Mouse (Mus musculus) kidney, postnatal 0 days (tissue): Measurements from ENCODE around the gene Gm49340. TPM values are rescaled to one million over a fixed set of nuclear protein-coding genes. Genes with fewer than 3 reads are reported as not detected.

ENCODE experiments used
- ATAC-seq: fragments of 200-750 bp; cut with Nextera tagmentation; replicated peaks from 2 replicates; pipeline ENCODE4 v1.8.0; 2017; ENCODE audit warnings: low read depth, moderate number of reproducible peaks, moderate TSS enrichment, moderate library complexity; ENCODE audit not compliant: low FRiP score
- DNase-seq: peaks from one replicate; pipeline ENCODE4 v3.0.0-alpha.2; 2016; ENCODE audit warnings: low spot score
- H3K27ac ChIP-seq: fragments of 300-500 bp; sonication (generic); 2 replicates; pipeline ENCODE4 v1.5.1; 2014; ENCODE audit warnings: mild to moderate bottlenecking
- H3K27me3 ChIP-seq: fragments of 300-500 bp; sonication (generic); 2 replicates; pipeline ENCODE4 v1.6.1; 2014; ENCODE audit warnings: low read length, mixed read lengths; ENCODE audit not compliant: insufficient read depth
- H3K36me3 ChIP-seq: fragments of 300-500 bp; sonication (generic); 2 replicates; pipeline ENCODE4 v1.6.1; 2014; ENCODE audit warnings: low read length, mixed read lengths; ENCODE audit not compliant: insufficient read depth
- H3K4me1 ChIP-seq: fragments of 300-500 bp; sonication (generic); replicated peaks from 2 replicates; pipeline ENCODE4 v1.6.1; 2014; ENCODE audit warnings: antibody characterized with exemption, low read length, mixed read lengths; ENCODE audit not compliant: insufficient read depth
- H3K4me2 ChIP-seq: fragments of 300-500 bp; sonication (generic); 2 replicates; pipeline ENCODE4 v1.6.1; 2014; ENCODE audit warnings: mild to moderate bottlenecking, low read length, moderate library complexity, mixed read lengths
- H3K4me3 ChIP-seq: fragments of 300-500 bp; sonication (generic); replicated peaks from 2 replicates; pipeline ENCODE4 v1.5.1; 2014; ENCODE audit warnings: low read depth, low read length
- H3K9ac ChIP-seq: fragments of 300-500 bp; sonication (generic); 2 replicates; pipeline ENCODE4 v1.6.1; 2014; ENCODE audit warnings: low read depth, low read length
- H3K9me3 ChIP-seq: fragments of 300-500 bp; sonication (generic); replicated peaks from 2 replicates; pipeline ENCODE4 v1.6.1; 2016; ENCODE audit warnings: low read length, inconsistent platforms, mixed read lengths
- CTCF ChIP-seq: IDR thresholded peaks from 2 replicates; pipeline ENCODE4 v1.5.1; 2016; ENCODE audit warnings: antibody characterized with exemption, low read depth, mild to moderate bottlenecking, moderate library complexity
- WGBS: fragments of 180-500 bp; shearing (Covaris S2); extraction: QIAGEN DNeasy Blood & Tissue Kit; methylation state at CpG from one replicate; pipeline ENCODE4 v1.1.7; 2014; 5-methylcytosine and 5-hydroxymethylcytosine counted together
- polyA plus RNA-seq: library from polyadenylated mRNA; unstranded; fragments of >200 nt; fragmentation: Nextera tagmentation; extraction: Ambion mirVana; gene quantifications from 2 replicates; pipeline ENCODE4 v1.2.1, GENCODE M21; 2015

The Gm49340 gene
- polyA plus RNA-seq, 1 experiment from 2014 or later, result not detected

- Histone ChIP-seq H3K4me1 (no peaks in the 10 kb centered on the region), H3K9me3 (no peaks in the 10 kb centered on the region), H3K27me3 (no peaks in the 10 kb centered on the region), H3K4me2 (no peak overlapping the region), H3K36me3 (no peaks in the 10 kb centered on the region), H3K4me3 (no peak overlapping the region), H3K27ac (0 out of 2 replicates have a peak overlapping the region, but pooled peaks have one; percentile 64), H3K9ac (no peak overlapping the region)
- TF ChIP-seq CTCF, result no peak
- ATAC-seq, result no peak
- 50% methylated on average over 4 of the region's 4 CpGs for WGBS
- DNase-seq, result peak; percentile 9
These were observed 2.2 kb upstream of the Gm49340 start for GRCm38 (mm10) chr11:73327361-73327760.

GRCm38 (mm10) chr11:73333357-73333756, 3.8 kb downstream of the Gm49340 start:
- DNase-seq (no peak), ATAC-seq (no peak)
- H3K4me2 ChIP-seq, result no peak overlapping the region
- WGBS, result 73% methylated on average over 2 of the region's 2 CpGs
- TF ChIP-seq CTCF, result no peak
- H3K27me3 ChIP-seq, result no peaks in the 10 kb centered on the region
- H3K9me3 ChIP-seq, result no peaks in the 10 kb centered on the region
- no peak overlapping the region for H3K4me3 ChIP-seq
- no peak overlapping the region for H3K27ac ChIP-seq
- no peak overlapping the region for H3K9ac ChIP-seq
- H3K36me3 ChIP-seq, result no peaks in the 10 kb centered on the region
- no peaks in the 10 kb centered on the region for H3K4me1 ChIP-seq

- H3K9me3 ChIP-seq, result no peaks in the 10 kb centered on the region
- H3K4me3 ChIP-seq, result no peak overlapping the region
- WGBS, result 79% methylated on average over 4 of the region's 4 CpGs
- H3K27ac ChIP-seq, result no peak overlapping the region
- H3K4me2 ChIP-seq, result no peak overlapping the region
- no peaks in the 10 kb centered on the region for H3K4me1 ChIP-seq
- H3K27me3 ChIP-seq, result no peaks in the 10 kb centered on the region
- H3K36me3 ChIP-seq, result no peaks in the 10 kb centered on the region
- DNase-seq (no peak), ATAC-seq (no peak)
- no peak for TF ChIP-seq CTCF
- H3K9ac ChIP-seq, result no peak overlapping the region
These were observed 7.4 kb downstream of the Gm49340 start for GRCm38 (mm10) chr11:73336919-73337318.

GRCm38 (mm10) chr11:73350483-73350882, 20.9 kb downstream of the Gm49340 start, which contains the start of gene Olfr20:
TSS of gene Olfr20 (plus strand) at chr11:73350783.
- no peaks in the 10 kb centered on the region for H3K9me3 ChIP-seq
- no peak for ATAC-seq
- no peak within 1 kb of the TSS for H3K27ac ChIP-seq
- H3K4me1 ChIP-seq, result no peaks in the 10 kb centered on the region
- WGBS, result 60% methylated on average over 3 of the region's 3 CpGs
- no peak for TF ChIP-seq CTCF
- H3K36me3 ChIP-seq, result no peaks in the 10 kb centered on the region
- H3K9ac ChIP-seq, result no peak within 1 kb of the TSS
- H3K4me2 ChIP-seq, result no peak within 1 kb of the TSS
- H3K27me3 ChIP-seq, result no peaks in the 10 kb centered on the region
- no peak within 1 kb of the TSS for H3K4me3 ChIP-seq
- DNase-seq, result no peak

GRCm38 (mm10) chr11:73370946-73371345, 41.4 kb downstream of the Gm49340 start, which contains the start of gene Olfr376:
TSS of gene Olfr376 (plus strand) at chr11:73371246.
- 81% methylated on average over 2 of the region's 2 CpGs for WGBS
- H3K9me3 ChIP-seq, result no peaks in the 10 kb centered on the region
- no peak within 1 kb of the TSS for H3K27ac ChIP-seq
- no peak within 1 kb of the TSS for H3K4me3 ChIP-seq
- no peak within 1 kb of the TSS for H3K9ac ChIP-seq
- H3K27me3 ChIP-seq, result no peaks in the 10 kb centered on the region
- H3K4me2 ChIP-seq, result no peak within 1 kb of the TSS
- ATAC-seq, result no peak
- H3K4me1 ChIP-seq, result no peaks in the 10 kb centered on the region
- H3K36me3 ChIP-seq, result no peaks in the 10 kb centered on the region
- DNase-seq, result no peak
- no peak for TF ChIP-seq CTCF

- Histone ChIP-seq H3K9ac (no peak overlapping the region), H3K4me1 (no peaks in the 10 kb centered on the region), H3K27ac (no peak overlapping the region), H3K4me2 (no peak overlapping the region), H3K9me3 (no peaks in the 10 kb centered on the region), H3K27me3 (no peaks in the 10 kb centered on the region), H3K4me3 (no peak overlapping the region), H3K36me3 (no peaks in the 10 kb centered on the region)
- 71% methylated on average over 4 of the region's 4 CpGs for WGBS
- no peak for TF ChIP-seq CTCF
- peak; percentile 9 for DNase-seq
- no peak for ATAC-seq
These were observed 65.8 kb downstream of the Gm49340 start for GRCm38 (mm10) chr11:73395374-73395773.

GRCm38 (mm10) chr11:73399514-73399913, 70.0 kb downstream of the Gm49340 start, which contains the start of gene Olfr1:
TSS of gene Olfr1 (minus strand) at chr11:73399614.
- Histone ChIP-seq H3K4me1 (no peaks in the 10 kb centered on the region), H3K36me3 (no peaks in the 10 kb centered on the region), H3K9me3 (no peaks in the 10 kb centered on the region), H3K27me3 (no peaks in the 10 kb centered on the region), H3K27ac (no peak within 1 kb of the TSS), H3K4me2 (no peak within 1 kb of the TSS), H3K4me3 (no peak within 1 kb of the TSS), H3K9ac (no peak within 1 kb of the TSS)
- TF ChIP-seq CTCF, result no peak
- DNase-seq (no peak), ATAC-seq (no peak)

Other genes starting within 250 kb of the Gm49340 start
- 0.14 and 0.22 TPM in 2 replicates for gene Itgae, start 239.2 kb upstream of the Gm49340 start, polyA plus RNA-seq
- 7.3 and 8.5 TPM in 2 replicates for gene Haspin, start 191.4 kb upstream of the Gm49340 start, polyA plus RNA-seq
- 1.3 and 1.6 TPM in 2 replicates for gene P2rx5, start 169.3 kb upstream of the Gm49340 start, polyA plus RNA-seq
- gene Emc6, start 152.7 kb upstream of the Gm49340 start, polyA plus RNA-seq, result 182 and 187 TPM in 2 replicates
- 227 and 237 TPM in 2 replicates for gene Tax1bp3, start 152.7 kb upstream of the Gm49340 start, polyA plus RNA-seq
- gene Ctns, start 130.7 kb upstream of the Gm49340 start, polyA plus RNA-seq, result 21.7 and 22.8 TPM in 2 replicates
- gene Shpk, start 130.3 kb upstream of the Gm49340 start, polyA plus RNA-seq, result 3.8 and 3.9 TPM in 2 replicates
- gene Trpv1, start 95.4 kb upstream of the Gm49340 start, polyA plus RNA-seq, result not detected in 2 replicates
- gene Trpv3, start 62.4 kb upstream of the Gm49340 start, polyA plus RNA-seq, result 0.16 and 0.19 TPM in 2 replicates
- 62.8 and 68.6 TPM in 2 replicates for gene Aspa, start 145 bp upstream of the Gm49340 start, polyA plus RNA-seq
- gene Spata22, start within 50 bp of the Gm49340 start, polyA plus RNA-seq, result 0.26 and 0.28 TPM in 2 replicates
- gene Olfr20, start 21.0 kb downstream of the Gm49340 start, polyA plus RNA-seq, result not detected in 2 replicates
- gene Olfr376, start 41.5 kb downstream of the Gm49340 start, polyA plus RNA-seq, result not detected in 2 replicates
- gene Olfr1, start 69.9 kb downstream of the Gm49340 start, polyA plus RNA-seq, result not detected in 2 replicates
- gene Olfr378, start 98.7 kb downstream of the Gm49340 start, polyA plus RNA-seq, result not detected in 2 replicates
- gene Olfr380, start 127.8 kb downstream of the Gm49340 start, polyA plus RNA-seq, result not detected in 2 replicates
- gene Olfr381, start 161.9 kb downstream of the Gm49340 start, polyA plus RNA-seq, result not detected in 2 replicates
- gene Olfr382, start 187.5 kb downstream of the Gm49340 start, polyA plus RNA-seq, result not detected in 2 replicates